Mouse (Mus musculus) CH12.LX (cell line): ENCODE measurements around the gene Ccdc157. TPM values are rescaled to one million over a fixed set of nuclear protein-coding genes. Genes with fewer than 3 reads are reported as not detected.
"Not testable (repeated sequence)": the region's sequence is repeated elsewhere in the genome, so short reads cannot be mapped to it uniquely, and the experiment has no call there.

Experiments
- DNase-seq: peaks from one replicate; pipeline ENCODE4 v3.0.0-alpha.2; 2013; ENCODE audit errors: extremely low read depth
- H3K27ac ChIP-seq: 2 replicates; pipeline ENCODE4 v1.5.1; 2012; ENCODE audit warnings: low read depth, mild to moderate bottlenecking, control low read depth, moderate library complexity; ENCODE audit not compliant: insufficient read depth
- H3K27me3 ChIP-seq: replicated peaks from 2 replicates; pipeline ENCODE3; 2012; ENCODE audit warnings: inconsistent platforms
- H3K36me3 ChIP-seq, 2 experiments: replicated peaks in 1 of 2; 2 replicates each; pipeline versions ENCODE3 to v1.6.1; 2012; ENCODE audit warnings: inconsistent platforms in 1 of 2, low read length in 1 of 2, mild to moderate bottlenecking in 1 of 2, mixed read lengths in 1 of 2, moderate library complexity in 1 of 2; ENCODE audit not compliant: control insufficient read depth in 1 of 2, insufficient read depth in 1 of 2
- H3K4me1 ChIP-seq, 2 experiments: 2 replicates each; pipeline ENCODE4 v1.6.1; 2012; ENCODE audit warnings: inconsistent platforms in 1 of 2, moderate library complexity in 1 of 2; ENCODE audit not compliant: insufficient read depth in 2 of 2, control insufficient read depth in 1 of 2
- H3K4me2 ChIP-seq: 2 replicates; pipeline ENCODE4 v1.6.1; 2012; ENCODE audit warnings: low read depth, mild to moderate bottlenecking, control low read depth; ENCODE audit not compliant: poor library complexity, insufficient read depth, severe bottlenecking
- H3K4me3 ChIP-seq, 3 experiments: fragments of 150-350 bp in 1 of 3; sonication (generic) in 1 of 3; replicated peaks in 1 of 3; 2 replicates each; pipeline versions ENCODE3 to v1.5.1; 2011 to 2012; ENCODE audit warnings: low read depth in 2 of 3, low read length in 2 of 3, mild to moderate bottlenecking in 2 of 3, moderate library complexity in 2 of 3, control low read depth in 1 of 3, improper control_type of control experiment in 1 of 3, inconsistent platforms in 1 of 3, mixed read lengths in 1 of 3; ENCODE audit not compliant: poor library complexity in 1 of 3
- H3K79me2 ChIP-seq: replicated peaks from 2 replicates; pipeline ENCODE4 v1.6.1; 2012; ENCODE audit warnings: mild to moderate bottlenecking, moderate library complexity; ENCODE audit not compliant: control insufficient read depth, poor library complexity, insufficient read depth, severe bottlenecking; ENCODE audit errors: extremely low read depth
- H3K9ac ChIP-seq: 2 replicates; pipeline ENCODE4 v1.6.1; 2012; ENCODE audit warnings: low read depth, mild to moderate bottlenecking, control low read depth, moderate library complexity; ENCODE audit not compliant: insufficient read depth
- H3K9me3 ChIP-seq: replicated peaks from 2 replicates; pipeline ENCODE3; 2012; ENCODE audit warnings: low read length, inconsistent platforms, mixed read lengths
- BHLHE40 ChIP-seq: IDR thresholded peaks from 2 replicates; pipeline ENCODE4 v1.6.1; 2011; ENCODE audit warnings: mild to moderate bottlenecking, low read depth, low read length, improper control_type of control experiment
- CHD1 ChIP-seq: IDR thresholded peaks from 2 replicates; pipeline ENCODE4 v1.6.1; 2012; ENCODE audit warnings: low read depth, low read length, improper control_type of control experiment, inconsistent platforms
- CHD2 ChIP-seq: IDR thresholded peaks from 2 replicates; pipeline ENCODE4 v1.6.1; 2011; ENCODE audit warnings: low read length, improper control_type of control experiment
- ELF1 ChIP-seq: IDR thresholded peaks from 2 replicates; pipeline ENCODE4 v1.6.1; 2014; ENCODE audit warnings: low read depth, mild to moderate bottlenecking, inconsistent platforms, low read length, improper control_type of control experiment
- EP300 ChIP-seq: IDR thresholded peaks from 2 replicates; pipeline ENCODE4 v1.6.1; 2011; ENCODE audit warnings: low read length, improper control_type of control experiment
- GABPA ChIP-seq: IDR thresholded peaks from 2 replicates; pipeline ENCODE4 v1.6.1; 2012; ENCODE audit warnings: low read depth, low read length, improper control_type of control experiment, inconsistent platforms; ENCODE audit not compliant: insufficient replicate concordance
- HCFC1 ChIP-seq: IDR thresholded peaks from 2 replicates; pipeline ENCODE4 v1.6.1; 2012; ENCODE audit warnings: low read depth, mild to moderate bottlenecking, inconsistent platforms, low read length, improper control_type of control experiment
- IRF4 ChIP-seq: IDR thresholded peaks from 2 replicates; pipeline ENCODE4 v1.6.1; 2014; ENCODE audit warnings: low read depth, mild to moderate bottlenecking, inconsistent platforms, low read length, improper control_type of control experiment
- MAFK ChIP-seq: IDR thresholded peaks from 2 replicates; pipeline ENCODE4 v1.6.1; 2011; ENCODE audit warnings: low read length, improper control_type of control experiment; ENCODE audit not compliant: insufficient replicate concordance
- MAX ChIP-seq: IDR thresholded peaks from 2 replicates; pipeline ENCODE4 v1.6.1; 2011; ENCODE audit warnings: low read length, improper control_type of control experiment
- MAZ ChIP-seq: IDR thresholded peaks from 2 replicates; pipeline ENCODE4 v1.6.1; 2012; ENCODE audit warnings: low read depth, mild to moderate bottlenecking, inconsistent platforms, low read length, improper control_type of control experiment, moderate library complexity
- MEF2A ChIP-seq: IDR thresholded peaks from 2 replicates; pipeline ENCODE4 v1.6.1; 2014; ENCODE audit warnings: low read depth, mild to moderate bottlenecking, inconsistent platforms, low read length, improper control_type of control experiment, borderline replicate concordance
- MXI1 ChIP-seq: IDR thresholded peaks from 2 replicates; pipeline ENCODE4 v1.6.1; 2011; ENCODE audit warnings: mild to moderate bottlenecking, low read depth, low read length, improper control_type of control experiment
- NELFE ChIP-seq: IDR thresholded peaks from 2 replicates; pipeline ENCODE4 v1.6.1; 2011; ENCODE audit warnings: low read depth, low read length, improper control_type of control experiment
- NRF1 ChIP-seq: IDR thresholded peaks from 2 replicates; pipeline ENCODE4 v1.6.1; 2014; ENCODE audit warnings: low read depth, mild to moderate bottlenecking, inconsistent platforms, low read length, improper control_type of control experiment, moderate library complexity
- POLR2A ChIP-seq: IDR thresholded peaks from 2 replicates; pipeline ENCODE4 v1.6.1; 2011; ENCODE audit warnings: low read depth, mild to moderate bottlenecking, improper control_type of control experiment, low read length
- POLR2AphosphoS2 ChIP-seq: IDR thresholded peaks from 2 replicates; pipeline ENCODE4 v1.6.1; 2011; ENCODE audit warnings: low read depth, low read length, improper control_type of control experiment
- RCOR1 ChIP-seq: conservative IDR thresholded peaks from 2 replicates; pipeline ENCODE4 v1.6.1; 2012; ENCODE audit warnings: low read depth, mild to moderate bottlenecking, inconsistent platforms, low read length, improper control_type of control experiment
- SIN3A ChIP-seq: IDR thresholded peaks from 2 replicates; pipeline ENCODE4 v1.6.1; 2012; ENCODE audit warnings: low read length, improper control_type of control experiment, inconsistent platforms
- SMC3 ChIP-seq: IDR thresholded peaks from 2 replicates; pipeline ENCODE4 v1.6.1; 2011; ENCODE audit warnings: low read depth, low read length, improper control_type of control experiment
- TBP ChIP-seq: conservative IDR thresholded peaks from 2 replicates; pipeline ENCODE4 v1.6.1; 2011; ENCODE audit warnings: low read depth, low read length, improper control_type of control experiment
- TCF12 ChIP-seq: IDR thresholded peaks from 2 replicates; pipeline ENCODE4 v1.6.1; 2014; ENCODE audit warnings: low read depth, mild to moderate bottlenecking, inconsistent platforms, low read length, improper control_type of control experiment
- UBTF ChIP-seq: IDR thresholded peaks from 2 replicates; pipeline ENCODE4 v1.6.1; 2012; ENCODE audit warnings: low read depth, mild to moderate bottlenecking, inconsistent platforms, low read length, improper control_type of control experiment, moderate library complexity
- USF1 ChIP-seq: IDR thresholded peaks from 2 replicates; pipeline ENCODE4 v1.6.1; 2014; ENCODE audit warnings: low read depth, mild to moderate bottlenecking, inconsistent platforms, low read length, improper control_type of control experiment
- ZKSCAN1 ChIP-seq: IDR thresholded peaks from 2 replicates; pipeline ENCODE4 v1.6.1; 2012; ENCODE audit warnings: low read depth, inconsistent platforms, low read length, improper control_type of control experiment, borderline replicate concordance
- ZMIZ1 ChIP-seq: IDR thresholded peaks from 2 replicates; pipeline ENCODE4 v1.6.1; 2012; ENCODE audit warnings: low read depth, mild to moderate bottlenecking, inconsistent platforms, low read length, improper control_type of control experiment
- ZNF384 ChIP-seq: IDR thresholded peaks from 2 replicates; pipeline ENCODE4 v1.6.1; 2012; ENCODE audit warnings: low read depth, low read length, improper control_type of control experiment, inconsistent platforms
- dilution Hi-C: fragments of 300-500 bp; cut with MboI; formaldehyde crosslinking; loops from 2 replicates; pipeline ENCODE4 v1.14.3; 2020; ENCODE audit warnings: low sequenced_read_pairs; ENCODE audit not compliant: extremely low pct_unique_long_range_greater_than_20kb, extremely low pct_ligation_motif_present
- in situ Hi-C: fragments of 300-500 bp; cut with MboI; formaldehyde crosslinking; loops from 3 replicates; pipeline ENCODE4 v1.14.3; 2019; ENCODE audit warnings: low sequenced_read_pairs, low pct_ligation_motif_present, low pct_unique_long_range_greater_than_20kb, mixed read lengths
- polyA plus RNA-seq: library from polyadenylated mRNA; unstranded; fragments of >175 nt; gene quantifications from 2 replicates; pipeline ENCODE4 v1.2.1, GENCODE M21; 2012; ENCODE audit warnings: low read depth; ENCODE audit not compliant: insufficient read length
- total RNA-seq, 2 experiments: library from RNA; depleted of rRNA; stranded (reverse); fragments of 300-350 nt in 1 of 2; fragments of >200 nt in 1 of 2; gene quantifications; 2 replicates each; pipeline ENCODE4 v1.2.3; 2012 to 2014

Ccdc157 gene
- total and polyA plus RNA-seq, 3 experiments, result 2.3 to 4.4 (median 4.0) TPM

DNA sequence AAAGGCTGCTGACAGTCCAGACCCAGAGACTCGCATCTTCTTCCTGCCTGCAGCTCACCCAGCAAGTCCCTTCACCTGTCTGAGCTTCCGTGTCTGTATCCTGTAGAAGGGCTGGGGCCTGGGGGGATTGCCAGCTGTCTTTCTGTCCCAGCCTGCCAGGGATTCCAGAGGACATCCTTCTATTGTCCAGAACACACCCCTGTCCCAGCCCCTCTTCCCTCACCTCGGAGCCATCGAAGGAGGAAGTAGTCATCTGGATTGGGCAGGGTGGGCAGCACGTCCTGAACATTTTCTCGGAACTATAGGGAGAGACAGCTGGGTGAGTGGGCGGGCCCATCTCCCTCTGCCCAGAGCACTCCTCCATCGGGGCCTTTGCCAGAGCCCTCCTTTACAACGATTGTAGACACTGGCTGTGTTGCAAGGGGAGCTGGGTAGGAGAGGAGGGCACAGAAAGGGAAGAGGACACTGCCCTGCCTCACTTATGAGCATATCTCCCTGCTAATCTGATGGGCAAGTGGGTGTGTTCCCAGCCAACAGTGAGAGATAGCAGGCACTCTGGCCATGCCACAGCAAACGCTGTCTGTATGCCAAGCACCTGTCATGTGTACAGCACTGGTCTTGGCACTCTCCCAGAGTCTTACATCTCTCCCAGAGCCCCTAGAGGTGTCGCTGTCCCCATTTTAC is 43.5 kb downstream of the Ccdc157 start:
- TF ChIP-seq NRF1, result no peak
- no peak for TF ChIP-seq BHLHE40
- no peak for TF ChIP-seq MXI1
- no peak for TF ChIP-seq EP300
- no peak for TF ChIP-seq MAFK
- TF ChIP-seq MAZ, result no peak
- no peak for TF ChIP-seq TBP
- TF ChIP-seq HCFC1, result no peak
- no peak for TF ChIP-seq SMC3
- TF ChIP-seq MAX, result no peak
- TF ChIP-seq TCF12, result no peak
- TF ChIP-seq CHD2, result no peak
- no peak for TF ChIP-seq NELFE
- TF ChIP-seq POLR2AphosphoS2, result no peak
- TF ChIP-seq UBTF, result no peak
- TF ChIP-seq ZNF384, result no peak
- TF ChIP-seq ZMIZ1, result no peak
- Histone ChIP-seq H3K9ac (no peak overlapping the region), H3K27ac (no peak overlapping the region), H3K27me3 (no peaks in the 10 kb centered on the region), H3K4me2 (no peak overlapping the region), H3K36me3 (peaks cover 23 to 86% of the 10 kb centered on the region in 2 experiments), H3K9me3 (no peaks in the 10 kb centered on the region), H3K4me1 (peaks cover 0 to 10% of the 10 kb centered on the region in 2 experiments; a peak in 3 of 4 replicates), H3K4me3 (no peak overlapping the region), H3K79me2 (no peaks in the 10 kb centered on the region)
- DNase-seq, result no peak
- dilution Hi-C loops, result no loop called here
- in situ Hi-C loops, result no loop called here

GRCm38 (mm10) chr11:4115407-4115806 is 44.7 kb downstream of the Ccdc157 start:
- no peaks in the 10 kb centered on the region for H3K9me3 ChIP-seq
- in situ Hi-C loops, result no loop called here
- H3K27ac ChIP-seq, result no peak overlapping the region
- no peaks in the 10 kb centered on the region for H3K79me2 ChIP-seq
- no peaks in the 10 kb centered on the region for H3K4me1 ChIP-seq
- TF ChIP-seq TBP (no peak), RCOR1 (no peak), POLR2A (no peak), EP300 (no peak), ELF1 (no peak), MAZ (no peak), CHD1 (no peak), CHD2 (no peak), MXI1 (no peak), BHLHE40 (no peak), ZMIZ1 (no peak), MAX (no peak), SIN3A (no peak), MEF2A (no peak), HCFC1 (no peak), IRF4 (no peak), ZKSCAN1 (no peak), GABPA (no peak), USF1 (no peak)
- H3K4me2 ChIP-seq, result no peak overlapping the region
- no peak overlapping the region for H3K9ac ChIP-seq
- DNase-seq, result no peak
- no peaks in the 10 kb centered on the region for H3K27me3 ChIP-seq
- H3K4me3 ChIP-seq, result no peak overlapping the region
- dilution Hi-C loops, result no loop called here
- peaks cover 30 to 91% of the 10 kb centered on the region in 2 experiments for H3K36me3 ChIP-seq

GRCm38 (mm10) chr11:4114541-4114940 is 45.6 kb downstream of the Ccdc157 start:
- DNase-seq, dilution Hi-C loops, H3K9ac ChIP-seq, H3K4me3 ChIP-seq, H3K79me2 ChIP-seq, H3K4me2 ChIP-seq, H3K9me3 ChIP-seq, H3K4me1 ChIP-seq, H3K27ac ChIP-seq, H3K27me3 ChIP-seq, in situ Hi-C loops: not testable (repeated sequence)
- peaks cover 36 to 89% of the 10 kb centered on the region in 2 experiments for H3K36me3 ChIP-seq
